Mouse (Mus musculus): ENCODE results near the gene Olfr155. TPM values are rescaled to one million over a fixed set of nuclear protein-coding genes. Genes with fewer than 3 reads are reported as not detected.
A peak's percentile ranks its signal among the peaks of the same experiment; 100 is the strongest.

Gene Olfr155
- not detected in 2 replicates for total RNA-seq (2021)
- long read RNA-seq: 0 reads

DNA sequence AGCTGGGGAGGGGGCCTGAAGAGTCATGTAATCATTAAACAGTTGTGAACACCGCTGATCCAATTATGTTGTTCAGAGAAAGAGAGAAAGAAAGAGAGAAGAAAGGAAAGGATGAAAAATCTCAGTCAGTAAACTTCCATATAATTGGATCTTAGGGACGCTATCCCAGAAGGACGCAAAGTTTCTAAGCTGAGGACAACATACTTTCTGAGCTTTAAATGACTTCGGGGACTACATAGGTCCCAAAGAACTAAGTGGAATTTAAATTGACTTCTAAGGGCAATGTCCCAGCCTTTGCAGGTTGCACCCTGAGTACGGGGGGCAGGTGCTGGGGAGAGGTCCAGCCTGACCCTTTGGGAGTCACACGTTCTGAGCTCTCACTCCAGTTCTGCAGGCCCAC lies at the start of gene Olfr155:
TSS of gene Olfr155 (plus strand) at position 301 of the 400 bp plus-strand sequence.
- no peak for DNase-seq

DNA sequence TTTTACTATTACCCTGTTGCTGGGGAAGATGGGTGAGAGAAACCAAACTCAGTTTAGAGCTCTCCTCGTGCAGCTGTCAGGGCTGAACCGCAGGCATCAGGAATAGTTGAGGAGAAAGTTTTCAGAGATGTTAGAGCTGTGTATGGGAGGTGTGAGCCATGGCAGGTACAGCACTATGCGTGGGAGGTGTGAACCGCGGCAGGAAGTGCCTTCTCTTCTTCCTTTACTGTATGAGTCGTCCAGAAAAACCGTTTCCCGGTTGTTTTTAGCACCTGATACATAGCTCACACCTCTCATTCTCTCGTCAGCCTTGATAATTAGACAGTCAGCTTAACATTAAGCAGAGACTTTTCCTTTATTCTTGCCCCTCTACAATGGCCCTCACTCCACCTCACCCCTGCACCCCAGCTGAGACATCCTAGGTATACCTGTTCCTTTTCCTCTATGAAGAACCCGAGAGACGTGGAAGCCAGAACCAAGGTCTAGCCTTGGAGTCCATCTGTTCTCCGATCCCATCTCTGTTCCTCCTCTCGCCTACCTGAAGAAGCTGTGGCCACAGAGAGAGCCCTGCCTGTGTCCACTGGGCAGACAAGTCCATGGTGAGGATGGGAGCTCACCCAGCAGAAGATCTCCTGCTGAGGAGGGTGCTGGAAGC lies 28.3 kb upstream of the Olfr155 start:
- no peak for DNase-seq

DNA sequence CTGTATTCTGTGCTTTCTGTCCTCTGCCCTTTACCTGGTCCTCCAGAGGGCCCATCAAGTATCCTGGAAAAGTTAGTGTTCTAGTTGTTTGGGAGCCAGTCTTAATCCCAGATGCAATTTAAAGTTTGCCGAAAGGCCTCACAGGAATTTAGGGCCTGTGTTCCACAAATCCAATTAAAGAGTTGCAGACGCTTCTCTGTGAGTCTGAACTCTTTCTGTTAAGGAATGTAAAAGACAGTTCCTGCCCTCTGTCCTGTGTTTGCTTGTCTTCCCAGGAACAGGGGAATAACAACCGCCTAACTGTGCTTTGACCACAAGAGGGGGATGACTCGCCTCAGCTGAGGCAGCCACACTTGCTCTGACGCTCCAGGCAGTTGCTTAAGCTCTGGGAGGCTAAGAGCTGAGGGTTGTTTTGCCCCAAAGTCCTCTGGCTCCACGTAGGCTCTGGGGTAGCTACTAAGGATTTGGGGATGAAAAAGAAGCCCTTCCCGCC lies 27.5 kb upstream of the Olfr155 start, which contains the start of gene Olfr156:
TSS of gene Olfr156 (minus strand) at position 51 of the 493 bp plus-strand sequence.
- DNase-seq: peak; percentile 6

DNA sequence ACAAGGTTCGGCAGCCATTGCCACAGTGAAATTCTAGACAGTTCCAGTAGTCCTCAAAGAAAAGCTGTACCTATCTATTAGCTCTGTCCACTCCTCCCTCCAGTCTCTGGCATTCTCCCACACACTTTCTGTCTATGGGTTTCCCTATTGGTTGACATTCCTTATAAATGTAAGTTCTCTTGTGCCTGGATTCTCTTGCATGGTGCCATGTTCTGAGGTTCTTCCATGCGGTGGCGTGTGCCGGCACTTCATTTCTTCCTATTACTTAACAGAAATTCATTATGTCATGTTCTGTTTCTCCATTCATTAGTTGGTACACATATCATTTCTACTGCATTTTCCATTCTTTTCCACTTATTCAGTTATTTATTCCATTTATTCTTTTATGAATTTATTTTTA lies 22.6 kb upstream of the Olfr155 start:
- DNase-seq: no peak

DNA sequence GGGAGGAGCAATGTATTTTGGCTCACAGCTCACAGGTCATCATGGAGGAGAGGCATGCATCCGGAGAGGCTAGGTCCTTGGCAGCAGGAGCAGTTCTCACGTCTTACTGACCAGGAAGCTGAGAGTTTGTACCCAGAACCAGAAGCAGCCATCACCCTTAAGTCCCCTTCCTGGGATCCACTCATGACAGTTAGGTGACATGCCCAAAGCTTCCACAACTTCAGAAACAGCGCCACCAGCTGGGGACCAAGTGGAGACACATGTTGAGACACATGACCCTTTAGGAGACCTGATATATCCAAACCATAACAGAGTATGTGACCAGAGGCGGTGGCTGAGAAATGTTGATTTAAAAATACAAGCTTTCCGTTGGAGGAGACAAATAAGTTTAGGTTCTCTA lies 19.3 kb upstream of the Olfr155 start:
- DNase-seq: no peak

DNA sequence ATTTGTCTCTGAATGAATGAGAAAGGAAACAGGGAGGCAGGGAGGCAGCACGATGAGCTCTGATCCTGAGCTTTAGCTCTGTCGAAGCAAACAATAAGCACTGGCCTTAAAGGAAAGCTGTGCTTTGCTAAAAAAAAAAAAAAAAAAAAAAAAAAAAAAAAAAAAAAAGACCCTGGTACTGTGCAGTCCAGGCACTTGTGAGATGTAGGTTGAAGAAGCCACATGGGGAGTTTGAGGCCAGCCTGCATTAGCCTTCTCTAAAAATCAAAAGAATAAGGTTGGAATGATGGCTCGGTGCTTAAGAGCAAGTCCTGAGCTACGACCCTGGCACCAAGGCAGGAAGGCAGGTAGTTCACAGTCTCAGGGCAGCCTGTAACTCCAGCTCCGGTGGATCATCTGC lies 17.6 kb upstream of the Olfr155 start:
- DNase-seq: no peak

DNA sequence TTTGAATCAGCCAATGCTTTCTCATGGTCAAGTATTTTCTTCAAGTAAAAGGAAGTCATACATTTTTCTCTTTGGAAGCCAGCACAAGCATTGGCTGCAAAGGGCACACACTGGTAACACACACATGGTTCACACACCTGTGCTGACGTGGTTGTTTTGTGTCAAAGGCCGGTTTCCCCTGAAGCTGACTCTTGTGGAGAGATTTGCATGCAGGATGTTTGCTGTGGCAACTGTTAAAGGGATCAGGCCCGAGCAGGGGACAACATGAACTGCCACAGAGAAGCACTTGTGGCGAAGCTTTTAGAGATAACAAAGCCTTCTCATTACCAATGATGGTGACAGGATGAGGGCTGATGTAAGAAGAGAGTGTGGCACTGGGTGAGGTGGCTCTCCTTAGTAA lies 16.6 kb upstream of the Olfr155 start:
- no peak for DNase-seq

DNA sequence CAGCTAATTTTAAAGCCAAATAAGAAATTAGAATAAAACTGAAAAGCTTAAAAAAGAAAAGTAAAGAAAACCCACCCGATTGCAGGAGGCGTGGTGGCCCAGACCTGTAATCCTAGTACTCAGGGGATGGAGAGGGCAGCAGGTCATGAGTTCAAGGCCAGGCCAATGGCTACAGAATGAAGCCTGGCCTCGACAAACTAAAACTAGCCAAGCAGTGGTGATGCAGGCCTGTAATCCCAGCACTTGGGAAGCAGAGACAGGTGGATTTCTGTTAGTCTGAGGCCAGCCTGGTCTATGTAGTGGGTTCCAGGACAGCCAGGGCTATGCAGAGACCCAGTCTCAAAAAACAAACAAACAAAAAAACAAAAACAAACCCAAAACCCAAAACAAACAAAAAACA lies 13.0 kb upstream of the Olfr155 start:
- no peak for DNase-seq

DNA sequence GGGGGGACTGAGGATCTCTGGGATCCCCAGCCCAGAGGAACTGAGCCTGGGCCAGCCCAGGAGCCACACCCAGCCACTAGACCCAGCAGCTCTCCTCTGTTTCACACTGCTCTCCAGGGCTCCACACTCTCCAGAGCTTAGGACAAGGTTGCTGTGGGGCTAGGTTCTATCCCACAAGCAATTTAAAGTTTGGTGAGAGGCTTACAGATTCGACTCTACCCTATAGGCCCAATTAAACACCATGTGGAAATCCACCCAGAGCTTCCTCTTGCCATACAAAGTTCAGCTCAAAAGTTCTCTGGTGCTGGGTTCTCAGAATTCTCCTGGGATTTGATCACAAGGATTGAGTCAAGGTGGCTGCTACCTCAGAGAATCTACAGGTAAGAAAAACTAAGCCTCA lies 11.3 kb upstream of the Olfr155 start, which contains the start of gene Olfr157:
TSS of gene Olfr157 (minus strand) at position 101 of the 400 bp plus-strand sequence.
- DNase-seq: no peak

DNA sequence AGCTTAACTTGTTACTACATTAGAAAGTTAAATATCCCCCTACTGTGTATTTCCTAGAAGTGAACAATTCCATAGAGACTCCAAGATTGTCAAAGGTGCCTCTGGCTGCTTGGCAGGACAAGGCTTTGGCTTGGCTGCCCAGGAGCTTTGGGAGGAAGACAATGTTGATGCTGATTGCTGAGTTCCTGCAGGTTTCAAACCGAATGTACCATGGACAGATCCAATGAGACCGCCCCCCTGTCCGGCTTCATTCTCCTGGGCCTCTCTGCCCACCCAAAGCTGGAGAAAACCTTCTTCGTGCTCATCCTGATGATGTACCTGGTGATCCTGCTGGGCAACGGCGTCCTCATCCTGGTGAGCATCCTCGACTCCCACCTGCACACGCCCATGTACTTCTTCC lies 2.7 kb downstream of the Olfr155 start:
- DNase-seq: no peak

DNA sequence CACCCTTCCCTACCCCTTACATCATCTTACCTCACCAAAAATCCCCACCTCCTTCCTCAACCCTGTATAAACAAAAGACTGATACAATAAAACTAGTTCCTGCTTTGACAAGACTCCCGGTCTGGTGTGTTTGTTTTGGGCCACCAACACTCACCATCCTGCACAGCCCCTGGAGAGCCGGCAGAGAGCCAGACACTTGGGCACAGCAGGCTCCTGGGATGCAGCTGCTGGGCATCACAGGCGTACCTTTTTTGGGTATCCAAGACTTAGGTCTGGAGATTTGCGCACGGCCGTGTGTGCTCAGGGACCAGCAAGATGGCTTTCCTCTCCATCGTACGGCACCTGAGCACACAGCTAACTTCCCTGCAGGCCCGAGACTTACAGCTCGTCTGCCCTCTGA lies 8.5 kb downstream of the Olfr155 start:
- DNase-seq: no peak

DNA sequence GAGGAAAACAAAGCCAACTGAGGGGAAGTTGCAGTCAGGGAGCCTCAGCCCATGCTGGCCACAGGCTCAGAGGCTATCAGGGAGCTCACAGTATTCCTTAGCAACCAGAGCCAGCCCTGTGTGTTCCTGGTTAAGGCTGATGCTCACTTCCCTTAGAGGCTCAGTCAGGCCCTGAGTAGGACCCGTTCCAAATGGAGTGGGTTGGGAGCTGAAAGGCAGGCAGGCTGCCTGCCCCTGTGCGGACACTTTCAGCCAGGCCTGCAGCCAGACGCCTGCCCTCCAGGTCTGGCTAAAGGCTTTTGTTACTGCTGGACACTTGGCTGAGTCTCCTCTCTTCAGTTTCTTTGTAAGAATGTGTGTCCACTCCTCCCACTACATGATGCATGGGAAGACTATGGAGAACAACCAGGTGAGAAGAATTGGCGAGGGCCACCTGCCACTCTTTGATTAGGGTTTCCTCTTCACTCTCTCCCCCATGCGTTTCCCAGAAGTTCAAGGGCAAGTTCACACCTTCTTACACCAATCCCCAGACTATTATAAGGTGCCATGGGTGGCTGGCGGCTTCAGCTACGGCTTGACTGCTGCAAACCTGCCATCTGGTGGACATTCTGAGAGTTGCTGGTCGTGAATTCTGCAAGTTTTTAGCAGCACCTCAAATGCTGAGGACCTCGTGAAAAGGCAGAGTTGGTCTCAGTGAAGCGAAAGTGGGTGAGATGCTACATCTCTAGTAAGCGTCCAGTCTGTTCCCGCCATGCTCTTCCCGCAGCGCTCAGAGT lies 9.6 kb downstream of the Olfr155 start:
- DNase-seq: peak; percentile 63

DNA sequence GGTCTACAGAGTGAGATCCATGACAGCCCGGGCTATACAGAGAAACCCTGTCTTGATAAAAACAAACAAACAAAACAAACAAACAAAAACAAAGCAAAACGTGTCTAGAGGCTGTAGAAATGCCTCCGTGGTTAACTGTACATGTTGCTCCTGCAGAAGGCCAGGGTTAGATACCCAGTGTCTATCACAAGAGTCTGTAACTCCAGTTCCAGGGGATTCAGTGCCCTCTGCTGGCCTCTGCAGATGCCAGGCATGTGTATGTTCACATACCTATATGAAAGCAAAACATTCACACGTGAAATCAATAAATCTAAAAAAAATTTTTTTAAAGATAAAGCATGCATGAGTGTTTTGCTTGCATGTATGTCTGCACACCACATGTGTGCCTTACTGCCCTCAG lies 11.9 kb downstream of the Olfr155 start:
- no peak for DNase-seq

DNA sequence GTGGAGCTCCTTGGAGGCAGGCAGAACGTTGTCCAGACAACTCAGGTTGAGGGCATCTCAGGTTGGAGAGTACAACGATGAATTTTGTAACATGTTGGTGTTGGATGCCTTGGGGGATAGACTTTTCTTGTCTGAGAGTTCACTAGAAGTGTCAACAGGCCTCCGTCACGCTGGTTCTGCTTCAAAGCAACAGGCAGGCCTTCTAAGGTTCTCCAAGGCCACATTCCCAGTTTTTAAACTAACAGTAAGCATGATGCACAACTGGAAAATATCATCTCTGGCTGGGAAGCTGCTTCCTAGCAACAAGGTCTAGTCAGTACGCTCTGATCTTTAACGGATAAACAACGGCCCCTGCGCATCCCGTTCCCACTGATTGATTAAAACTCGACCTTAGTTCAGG lies 18.5 kb downstream of the Olfr155 start:
- no peak for DNase-seq

DNA sequence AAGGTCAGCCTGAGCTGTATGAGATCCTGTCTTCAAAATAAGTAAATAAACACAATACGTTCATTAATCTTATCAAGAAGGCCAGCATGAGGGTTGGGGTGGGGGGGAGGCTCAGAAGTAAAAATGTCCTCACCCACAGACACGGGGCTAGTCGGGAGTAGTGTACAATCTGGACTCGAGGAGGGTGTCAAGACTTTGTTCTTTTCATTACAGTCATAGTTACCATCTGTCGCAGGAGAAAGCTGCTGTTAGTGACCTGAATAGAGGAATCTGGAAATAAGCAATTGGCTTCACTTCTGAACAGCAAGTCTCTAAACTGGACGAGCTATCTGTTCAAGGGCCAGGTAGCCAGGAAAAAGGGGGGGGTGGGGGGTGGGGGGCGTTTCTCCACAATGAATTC lies 23.1 kb downstream of the Olfr155 start:
- DNase-seq: no peak

DNA sequence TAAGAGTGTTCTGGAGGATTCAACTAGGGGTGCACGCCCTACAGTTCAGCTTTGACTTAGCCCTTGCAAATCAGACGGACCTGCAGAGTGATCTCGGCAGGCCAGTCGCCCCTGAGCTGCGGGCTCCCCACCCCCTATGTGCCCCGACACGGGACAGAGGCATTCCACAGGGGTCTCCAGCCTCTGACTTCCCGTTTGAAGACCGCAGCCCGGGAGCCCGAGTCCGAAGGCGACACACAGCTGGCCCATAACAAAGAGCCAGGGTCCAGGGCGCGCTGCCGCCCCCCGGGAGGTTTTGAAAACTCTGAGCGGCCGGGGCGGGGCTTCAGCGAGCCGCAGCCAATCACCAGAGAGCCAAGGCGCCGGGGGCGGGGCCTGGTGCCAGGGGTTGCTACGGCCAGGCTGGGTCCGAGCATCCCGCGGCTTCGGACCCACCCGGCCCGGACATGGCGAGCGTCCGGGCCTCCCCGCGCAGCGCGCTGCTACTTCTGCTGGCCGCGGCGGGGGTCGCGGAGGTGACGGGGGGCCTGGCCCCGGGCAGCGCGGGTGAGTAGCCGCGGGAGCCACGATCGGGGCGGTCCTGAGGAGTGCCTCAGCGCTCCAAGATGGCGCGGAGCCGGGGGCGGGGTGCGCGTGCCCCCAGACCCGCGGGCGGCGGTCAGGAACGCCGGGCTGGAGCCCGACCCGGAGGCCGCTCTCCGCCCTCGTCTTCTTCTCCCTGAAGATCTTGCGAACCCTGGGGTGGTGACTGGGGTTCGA lies 24.0 kb downstream of the Olfr155 start, which contains the start of gene Reck:
TSS of gene Reck (plus strand) at position 371 of the 759 bp plus-strand sequence.
- DNase-seq: peak; percentile 91

DNA sequence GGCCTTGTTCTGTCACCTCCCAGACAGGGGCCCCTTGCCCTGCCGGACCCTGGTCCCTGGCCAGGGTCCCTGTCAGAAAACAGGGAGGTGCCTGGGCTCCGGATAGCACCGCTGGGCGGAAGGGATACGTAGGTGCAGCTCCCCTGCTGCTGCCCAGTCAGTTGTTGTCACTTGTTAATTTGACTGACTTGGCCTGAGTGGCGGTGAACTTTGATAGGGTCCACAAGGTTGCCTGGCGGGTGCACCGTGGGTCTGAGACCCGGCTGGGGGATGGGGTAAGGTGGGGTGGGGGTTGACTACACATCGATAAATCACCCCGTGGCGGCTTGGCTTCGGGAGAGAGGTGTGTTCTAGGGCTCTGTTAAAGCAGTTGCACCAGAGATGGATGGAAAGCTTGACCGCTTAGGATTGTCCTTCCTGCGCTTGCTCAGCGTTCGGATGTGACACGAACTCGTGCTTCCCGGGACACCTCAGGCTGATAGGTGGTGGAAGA lies 24.6 kb downstream of the Olfr155 start:
- DNase-seq: peak; percentile 18

DNA sequence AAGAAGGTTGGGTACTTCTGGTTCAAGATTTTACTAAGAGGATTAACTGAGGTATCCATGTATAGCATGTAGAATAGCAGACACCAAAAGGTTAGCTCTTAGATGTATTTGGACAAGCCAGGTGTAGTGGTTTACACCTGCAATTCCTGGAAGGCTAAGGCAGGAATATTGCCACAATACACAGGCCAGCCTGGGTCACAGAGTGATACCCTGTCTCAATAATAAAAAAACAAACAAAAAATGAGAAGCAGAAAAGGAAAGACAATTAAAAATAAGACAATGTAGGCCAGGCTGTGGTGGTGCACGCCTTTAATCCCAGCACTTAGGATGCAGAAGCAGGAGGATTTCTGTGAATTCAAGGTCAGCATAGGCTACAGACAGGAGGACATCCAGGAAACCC lies 25.9 kb downstream of the Olfr155 start:
- no peak for DNase-seq

DNA sequence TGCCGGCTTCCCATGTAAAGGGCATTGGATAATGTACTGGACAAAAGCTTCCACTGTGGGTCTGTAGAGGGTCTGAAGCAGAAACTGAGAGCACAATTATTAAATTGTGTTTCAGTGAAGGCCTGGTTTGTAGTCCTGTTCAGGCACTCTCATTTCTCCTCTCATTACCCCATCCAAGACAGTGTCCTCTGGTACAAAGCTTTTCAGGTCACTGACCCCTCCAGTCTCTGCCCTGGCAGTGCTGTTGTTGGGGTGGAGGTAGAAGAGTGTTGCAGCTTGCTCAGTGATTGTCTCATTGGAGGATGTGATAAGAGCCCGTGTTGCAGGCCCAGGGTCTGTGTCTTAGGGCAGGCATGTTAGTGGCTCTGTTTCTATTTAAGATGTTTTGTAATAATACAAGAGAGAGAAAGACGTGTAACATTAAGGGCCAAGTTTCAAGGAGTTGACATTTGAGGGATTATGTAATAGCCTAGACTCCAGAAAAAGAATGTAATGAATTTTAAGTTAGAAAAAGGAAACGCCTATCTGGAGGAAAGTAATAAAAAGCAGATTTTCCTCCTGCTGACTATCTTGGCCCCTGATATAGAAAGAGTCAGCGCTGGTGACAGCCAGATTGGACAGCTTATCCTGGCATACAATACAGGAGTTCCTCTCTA lies 26.9 kb downstream of the Olfr155 start:
- no peak for DNase-seq

DNA sequence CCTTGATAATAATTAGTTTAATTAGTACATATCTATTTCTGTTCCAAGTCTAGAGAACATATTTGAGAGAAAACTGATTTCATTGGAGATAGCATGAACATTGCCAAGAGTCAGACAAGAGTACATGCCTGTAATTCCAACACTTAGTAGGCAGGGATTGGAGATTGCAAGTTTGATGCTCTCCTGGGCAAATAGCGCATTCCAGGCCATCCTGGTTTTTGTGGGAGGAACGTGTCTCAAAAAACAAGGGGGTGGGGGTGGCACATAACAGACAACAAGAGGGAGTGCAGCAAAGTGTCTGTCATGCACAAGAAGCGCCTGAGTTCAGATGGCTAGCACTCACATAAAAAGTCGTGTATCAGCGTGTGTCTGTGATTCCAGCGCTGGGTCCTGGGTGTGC lies 28.2 kb downstream of the Olfr155 start:
- DNase-seq: no peak

DNA sequence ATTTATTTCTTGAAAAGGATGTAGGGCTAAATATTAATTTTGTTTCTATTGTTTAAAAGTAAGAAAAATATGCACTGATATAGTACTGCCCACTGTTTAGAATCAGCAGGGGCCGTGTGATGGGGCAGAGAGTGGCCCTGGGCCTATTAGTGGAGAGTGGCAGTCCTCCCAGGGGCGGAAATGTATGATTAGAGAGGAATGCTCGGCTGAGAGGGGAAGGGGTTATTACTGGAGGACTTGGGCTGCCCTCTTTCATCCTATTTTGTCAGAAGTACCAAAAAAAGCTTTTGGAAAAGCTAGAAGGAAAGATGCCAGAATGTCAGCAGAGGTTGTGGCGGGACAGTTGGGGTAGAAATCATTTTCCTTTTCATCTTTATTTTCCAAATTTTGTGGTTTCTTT lies 32.8 kb downstream of the Olfr155 start:
- no peak for DNase-seq

DNA sequence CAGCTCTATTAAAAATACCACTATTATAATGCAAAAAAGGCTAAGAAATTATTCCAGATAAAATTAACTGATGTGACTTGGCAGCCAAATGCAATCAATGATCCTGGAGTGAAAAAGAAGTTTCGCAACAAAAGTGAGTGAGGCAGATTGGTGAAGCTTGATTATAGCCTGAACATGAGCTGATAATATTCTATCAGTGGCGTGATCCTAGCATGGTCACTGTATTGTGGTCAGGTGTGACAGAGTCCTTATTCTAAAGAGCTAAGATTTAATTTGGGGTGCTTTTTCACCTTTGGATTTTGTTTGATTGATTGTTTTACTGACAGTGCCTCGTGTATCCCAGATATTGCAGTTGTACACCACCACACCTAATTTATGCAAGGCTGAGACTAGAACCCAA lies 39.9 kb downstream of the Olfr155 start:
- no peak for DNase-seq
